Mouse (Mus musculus) G1E (cell line): ENCODE results near the gene Med8.

Source experiments
- CTCF ChIP-seq: IDR thresholded peaks from 2 replicates; pipeline ENCODE4 v1.5.1; 2012; ENCODE audit warnings: low read depth, low read length, inconsistent platforms, mixed read lengths
- GATA1 ChIP-seq: IDR thresholded peaks from 2 replicates; pipeline ENCODE4 v1.6.1; 2012; ENCODE audit warnings: borderline replicate concordance, low read length, inconsistent platforms, mixed read lengths
- GATA2 ChIP-seq: IDR thresholded peaks from 2 replicates; pipeline ENCODE4 v1.6.1; 2012; ENCODE audit warnings: low read depth, low read length, inconsistent platforms, borderline replicate concordance
- POLR2AphosphoS5 ChIP-seq: IDR thresholded peaks from 2 replicates; pipeline ENCODE4 v1.6.1; 2012; ENCODE audit warnings: low read depth, low read length, inconsistent platforms; ENCODE audit not compliant: insufficient replicate concordance
- TAL1 ChIP-seq: conservative IDR thresholded peaks from 2 replicates; pipeline ENCODE4 v1.6.1; 2012; ENCODE audit warnings: low read depth, low read length, inconsistent platforms, mixed read lengths

DNA sequence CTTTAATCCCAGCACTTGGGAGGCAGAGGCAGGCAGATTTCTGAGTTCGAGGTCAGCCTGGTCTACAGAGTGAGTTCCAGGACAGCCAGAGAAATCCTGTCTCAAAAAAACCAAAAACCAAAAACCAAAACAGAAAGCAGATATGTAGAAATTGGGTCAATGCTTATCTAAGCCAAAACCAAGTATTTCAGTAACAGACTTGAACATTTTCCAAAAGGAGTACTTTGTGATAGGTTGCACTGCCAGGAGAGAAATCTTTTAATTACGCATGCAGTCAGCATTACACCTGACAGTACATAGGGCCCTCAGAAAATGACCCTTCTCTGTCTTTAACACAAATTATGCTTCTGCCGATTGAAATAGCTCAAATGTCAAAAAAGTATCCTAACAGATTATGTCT, 7.7 kb upstream of the Med8 start:
- no peak for TF ChIP-seq GATA1
- no peak for TF ChIP-seq CTCF
- TF ChIP-seq TAL1 = no peak
- TF ChIP-seq GATA2 = no peak
- no peak for TF ChIP-seq POLR2AphosphoS5
